Mouse (Mus musculus) activated CD4-positive, CD25-positive, alpha-beta regulatory T cell (primary cell): ENCODE measurements around the gene Pik3r2. TPM values are rescaled to one million over a fixed set of nuclear protein-coding genes. Genes with fewer than 3 reads are reported as not detected.

Source experiments
- polyA plus RNA-seq, 2 experiments: library from polyadenylated mRNA; unstranded; fragments of 100-300 nt; shearing (Covaris generic); gene quantifications; one replicate each; pipeline ENCODE4 v1.2.1; 2017

The Pik3r2 gene
- polyA plus RNA-seq, result 10 to 100 TPM; 13.9 to 22.7 TPM

GRCm38 (mm10) chr8:70776496-70777444 is at the start of gene Pik3r2:
Pik3r2 (minus strand) TSS chr8:70776713.

GRCm38 (mm10) chr8:70808239-70808638 is 31.7 kb upstream of the Pik3r2 start, which contains the start of gene Il12rb1:
Il12rb1 (plus strand) TSS chr8:70808449.

DNA sequence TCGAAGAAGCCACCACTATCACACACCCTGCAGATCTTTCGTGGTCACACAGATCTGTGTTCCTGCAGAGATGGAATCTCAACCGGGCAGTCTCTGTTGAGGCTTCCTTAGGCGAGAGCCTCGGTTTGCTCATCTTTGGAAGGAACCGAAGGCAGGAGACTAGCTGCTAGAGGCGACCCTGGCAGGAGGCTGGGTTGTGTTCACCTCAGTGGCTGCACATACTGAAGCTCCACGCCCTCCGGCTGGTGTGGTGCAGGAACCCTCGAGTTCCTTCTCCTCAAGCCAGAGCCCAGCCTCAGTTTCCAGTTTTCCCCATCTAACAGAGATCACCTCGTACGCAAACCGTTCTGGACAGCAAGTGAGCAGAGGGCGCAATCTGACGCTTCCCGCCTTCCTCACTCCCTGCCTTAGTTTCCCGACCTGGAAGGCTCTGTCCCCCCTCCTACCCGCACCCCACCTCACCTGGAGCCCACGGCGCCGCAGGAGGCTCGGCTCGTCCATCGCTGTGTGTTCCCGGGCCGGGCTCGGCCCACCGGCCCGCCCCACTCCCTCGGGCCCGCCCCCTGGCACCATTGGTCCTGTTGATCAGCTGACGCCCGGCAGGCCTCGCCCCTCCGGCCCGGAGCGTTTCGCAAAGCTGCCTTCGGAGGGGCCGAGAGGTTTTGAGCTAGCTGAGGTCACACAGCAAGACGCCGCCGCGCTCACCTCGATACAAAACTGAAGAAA is 28.1 kb upstream of the Pik3r2 start, which contains the start of gene Mast3:
Gene Mast3 (minus strand): TSS at position 574 of the 726 bp plus-strand sequence.

GRCm38 (mm10) chr8:70760775-70761406 is 15.6 kb downstream of the Pik3r2 start, which contains the start of gene Mpv17l2:
Mpv17l2 (minus strand) TSS chr8:70760946.

GRCm38 (mm10) chr8:70754043-70754870 is 22.3 kb downstream of the Pik3r2 start, which contains the start of gene Rab3a:
Rab3a (plus strand) TSS chr8:70754679.

GRCm38 (mm10) chr8:70723486-70724210 is 52.9 kb downstream of the Pik3r2 start, which contains the start of gene Pde4c:
Pde4c (plus strand) TSS chr8:70723720.

DNA sequence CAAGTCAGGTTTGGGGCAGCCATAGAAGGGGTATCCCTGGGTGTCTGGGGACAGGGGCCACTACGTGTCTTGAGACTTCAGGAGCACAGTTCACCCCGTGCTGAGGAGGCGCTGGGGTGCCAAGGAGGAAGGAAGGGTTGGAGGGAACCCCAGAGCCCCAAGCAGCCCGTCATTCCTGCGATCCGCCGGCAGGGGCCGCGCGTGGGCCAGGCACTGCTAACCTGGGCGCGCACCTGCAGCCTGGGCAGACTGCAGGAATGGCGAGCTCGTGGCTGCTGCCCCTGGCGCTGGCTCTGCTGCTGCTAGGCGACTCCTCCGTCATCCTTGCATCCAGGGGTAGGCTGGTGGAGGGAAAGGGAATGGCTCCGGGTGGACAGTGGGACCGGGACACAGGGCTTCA is 58.2 kb downstream of the Pik3r2 start, which contains the start of gene Gm3336:
Gene Gm3336 (plus strand): TSS at position 247 of the 400 bp plus-strand sequence.

Other genes with a start within 250 kb of the Pik3r2 start
- gene Fkbp8, start 249.0 kb downstream of the Pik3r2 start, polyA plus RNA-seq, result 100 to 1,000 TPM; 372 to 404 TPM
- 100 to 1,000 TPM; 108 to 123 TPM for gene Kxd1, start 248.8 kb downstream of the Pik3r2 start, polyA plus RNA-seq
- gene Ell, start 237.3 kb downstream of the Pik3r2 start, polyA plus RNA-seq, result 10 to 100 TPM; 25.7 to 27.7 TPM
- gene Isyna1, start 182.3 kb downstream of the Pik3r2 start, polyA plus RNA-seq, result 10 to 100 TPM; 31.5 to 78.3 TPM
- gene Ssbp4, start 167.8 kb downstream of the Pik3r2 start, polyA plus RNA-seq, result 100 to 1,000 TPM; 121 to 146 TPM
- under 1 TPM; 0.38 to 0.74 TPM for gene Lrrc25, start 160.6 kb downstream of the Pik3r2 start, polyA plus RNA-seq
- gene Gdf15, start 144.3 kb downstream of the Pik3r2 start, polyA plus RNA-seq, result not detected
- gene Pgpep1, start 116.3 kb downstream of the Pik3r2 start, polyA plus RNA-seq, result 1 to 10 TPM; 4.7 to 9.1 TPM
- gene Lsm4, start 103.5 kb downstream of the Pik3r2 start, polyA plus RNA-seq, result 100 to 1,000 TPM; 348 to 441 TPM
- gene Jund, start 77.8 kb downstream of the Pik3r2 start, polyA plus RNA-seq, result 100 to 1,000 TPM; 757 to 879 TPM
- gene Iqcn, start 73.3 kb downstream of the Pik3r2 start, polyA plus RNA-seq, result not detected
- gene Gm3336, start 58.2 kb downstream of the Pik3r2 start, polyA plus RNA-seq, result not detected
- gene Pde4c, start 53.0 kb downstream of the Pik3r2 start, polyA plus RNA-seq, result 1 to 10 TPM; 1.0 to 1.3 TPM
- 10 to 100 TPM in 1 of 2 experiments, 1 to 10 TPM in 1; 9.7 to 16.6 TPM for gene Rab3a, start 22.0 kb downstream of the Pik3r2 start, polyA plus RNA-seq
- 10 to 100 TPM; 59.1 to 73.1 TPM for gene Mpv17l2, start 15.8 kb downstream of the Pik3r2 start, polyA plus RNA-seq
- 10 to 100 TPM; 54.7 to 94.0 TPM for gene Mast3, start 28.3 kb upstream of the Pik3r2 start, polyA plus RNA-seq
- 10 to 100 TPM; 29.0 to 82.4 TPM for gene Il12rb1, start 31.7 kb upstream of the Pik3r2 start, polyA plus RNA-seq
- 10 to 100 TPM; 13.9 to 20.1 TPM for gene Arrdc2, start 63.0 kb upstream of the Pik3r2 start, polyA plus RNA-seq
- gene Kcnn1, start 86.5 kb upstream of the Pik3r2 start, polyA plus RNA-seq, result under 1 TPM in 1 of 2 experiments, not detected in 1; 0.06 TPM
- gene Ccdc124, start 97.2 kb upstream of the Pik3r2 start, polyA plus RNA-seq, result 10 to 100 TPM; 62.7 to 99.4 TPM
- not detected for gene Slc5a5, start 116.0 kb upstream of the Pik3r2 start, polyA plus RNA-seq
- gene Rpl18a, start 120.7 kb upstream of the Pik3r2 start, polyA plus RNA-seq, result 1,000 to 10,000 TPM; 4,681 to 8,115 TPM
- gene Map1s, start 129.2 kb upstream of the Pik3r2 start, polyA plus RNA-seq, result 10 to 100 TPM; 37.1 to 44.8 TPM